Mouse (Mus musculus): Measurements from ENCODE around the gene Cdc6. TPM values are rescaled to one million over a fixed set of nuclear protein-coding genes. Genes with fewer than 3 reads are reported as not detected.

The Cdc6 gene
- 23.2 and 24.1 TPM in 2 replicates for polyA plus RNA-seq (2015; fragmentation: Nextera tagmentation; extraction: Ambion mirVana)

GRCm38 (mm10) chr11:98907437-98908173, at the start of gene Cdc6:
TSS of gene Cdc6 (plus strand) at chr11:98907801.
- WGBS, result under 1% methylated on average over 49 of the region's 49 CpGs
- H3K36me3 ChIP-seq, result peaks cover 33% of the 10 kb centered on the region

GRCm38 (mm10) chr11:98858759-98859731, 48.6 kb upstream of the Cdc6 start:
- Histone ChIP-seq H3K9me3 (no peaks in the 10 kb centered on the region), H3K36me3 (no peaks in the 10 kb centered on the region), H3K27me3 (no peaks in the 10 kb centered on the region), H3K4me3 (no peak overlapping the region), H3K4me1 (peaks cover 7% of the 10 kb centered on the region), H3K4me2 (no peak overlapping the region), H3K9ac (no peak overlapping the region), H3K27ac (no peak overlapping the region)
- 37% methylated on average over 14 of the region's 14 CpGs for WGBS
- ATAC-seq (ENCODE audit: insufficient number of reproducible peaks, low FRiP score, low TSS enrichment, low read depth), result 0 out of 2 replicates have a peak, but pooled peaks have one; percentile 16

More at GRCm38 (mm10) chr11:98907437-98908173, at the start of gene Cdc6:
- Histone ChIP-seq H3K9me3 (no peaks in the 10 kb centered on the region), H3K27ac (peak within 1 kb of the TSS; percentile 43; the same call in 1 of the 2 replicates), H3K4me1 (peaks cover 27% of the 10 kb centered on the region), H3K9ac (peak within 1 kb of the TSS; percentile 45), H3K4me3 (peak within 1 kb of the TSS; percentile 59), H3K4me2 (peak within 1 kb of the TSS; percentile 97), H3K27me3 (no peaks in the 10 kb centered on the region)
- ATAC-seq (ENCODE audit: insufficient number of reproducible peaks, low FRiP score, low TSS enrichment, low read depth), result peak; percentile 96

DNA sequence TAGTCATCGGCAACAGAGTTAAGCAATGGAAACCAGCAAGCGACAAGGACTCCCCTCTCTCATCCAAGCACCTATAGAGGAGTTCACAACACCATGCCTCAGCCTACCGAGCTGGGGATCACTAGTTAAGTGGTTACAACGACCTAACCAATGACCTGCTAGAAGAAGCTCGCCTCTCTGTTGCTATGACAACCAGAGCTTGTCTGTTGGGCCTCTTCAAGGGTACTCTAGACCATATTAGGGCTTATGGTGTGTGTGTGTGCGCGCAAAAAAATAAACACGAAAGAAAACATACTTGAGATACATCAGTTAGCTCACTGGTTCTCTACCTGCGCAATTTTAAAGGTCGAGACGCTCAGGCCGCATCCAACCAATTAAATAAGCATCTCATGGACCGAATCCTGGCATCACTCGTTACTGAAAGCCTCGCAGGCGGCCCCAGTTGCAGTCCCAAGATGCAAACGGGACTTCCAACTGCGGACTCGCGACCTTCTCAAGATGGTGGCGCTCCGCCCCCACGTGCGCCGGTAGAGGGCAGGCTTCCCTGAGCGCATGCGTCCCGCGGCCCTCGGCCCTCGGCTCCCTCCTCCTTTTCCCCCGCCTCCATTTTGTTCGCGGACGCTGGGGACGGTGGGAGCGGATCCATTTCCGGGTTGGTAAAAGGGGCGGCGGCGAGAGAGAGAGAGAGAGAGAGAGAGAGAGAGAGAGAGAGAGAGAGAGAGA, 44.4 kb upstream of the Cdc6 start, which contains the start of gene Wipf2:
Gene Wipf2, plus strand, starts transcription at position 611 of the 723 bp plus-strand sequence.
- ATAC-seq (ENCODE audit: insufficient number of reproducible peaks, low FRiP score, low TSS enrichment, low read depth), result peak; percentile 87
- Histone ChIP-seq H3K4me3 (peak within 1 kb of the TSS; percentile 65), H3K27me3 (no peaks in the 10 kb centered on the region), H3K36me3 (peaks cover 12% of the 10 kb centered on the region), H3K4me2 (peak within 1 kb of the TSS; percentile 57), H3K9me3 (no peaks in the 10 kb centered on the region), H3K4me1 (peaks cover 12% of the 10 kb centered on the region), H3K9ac (peak within 1 kb of the TSS; percentile 65), H3K27ac (peak within 1 kb of the TSS; percentile 93)
- WGBS, result 6% methylated on average over 38 of the region's 41 CpGs

GRCm38 (mm10) chr11:98863751-98864429, 43.7 kb upstream of the Cdc6 start:
- WGBS, result 0% methylated on average over 36 of the region's 39 CpGs
- H3K4me1 ChIP-seq, result peaks cover 12% of the 10 kb centered on the region
- peak overlapping the region; percentile 57 for H3K4me2 ChIP-seq
- ATAC-seq (ENCODE audit: insufficient number of reproducible peaks, low FRiP score, low TSS enrichment, low read depth), result peak; percentile 64
- peak overlapping the region; percentile 65 for H3K9ac ChIP-seq
- no peaks in the 10 kb centered on the region for H3K9me3 ChIP-seq
- H3K4me3 ChIP-seq, result peak overlapping the region; percentile 65
- peak overlapping the region; percentile 93 for H3K27ac ChIP-seq
- no peaks in the 10 kb centered on the region for H3K27me3 ChIP-seq
- H3K36me3 ChIP-seq, result peaks cover 16% of the 10 kb centered on the region

GRCm38 (mm10) chr11:98867293-98867692, 40.3 kb upstream of the Cdc6 start:
- ATAC-seq (ENCODE audit: insufficient number of reproducible peaks, low FRiP score, low TSS enrichment, low read depth), result no peak
- WGBS, result 92% methylated on average over 12 of the region's 12 CpGs

GRCm38 (mm10) chr11:98869906-98870305, 37.7 kb upstream of the Cdc6 start:
- WGBS, result 85% methylated on average over 8 of the region's 8 CpGs
- Histone ChIP-seq H3K4me2 (no peak overlapping the region), H3K9ac (no peak overlapping the region), H3K9me3 (no peaks in the 10 kb centered on the region), H3K4me3 (no peak overlapping the region), H3K27ac (no peak overlapping the region), H3K4me1 (peaks cover 6% of the 10 kb centered on the region), H3K36me3 (peaks cover 34% of the 10 kb centered on the region), H3K27me3 (no peaks in the 10 kb centered on the region)
- ATAC-seq (ENCODE audit: insufficient number of reproducible peaks, low FRiP score, low TSS enrichment, low read depth), result no peak

More at GRCm38 (mm10) chr11:98867293-98867692, 40.3 kb upstream of the Cdc6 start:
- no peaks in the 10 kb centered on the region for H3K9me3 ChIP-seq
- no peak overlapping the region for H3K4me3 ChIP-seq
- no peak overlapping the region for H3K4me2 ChIP-seq
- peaks cover 17% of the 10 kb centered on the region for H3K4me1 ChIP-seq
- no peak overlapping the region for H3K9ac ChIP-seq
- peaks cover 28% of the 10 kb centered on the region for H3K36me3 ChIP-seq
- H3K27ac ChIP-seq, result no peak overlapping the region
- no peaks in the 10 kb centered on the region for H3K27me3 ChIP-seq

DNA sequence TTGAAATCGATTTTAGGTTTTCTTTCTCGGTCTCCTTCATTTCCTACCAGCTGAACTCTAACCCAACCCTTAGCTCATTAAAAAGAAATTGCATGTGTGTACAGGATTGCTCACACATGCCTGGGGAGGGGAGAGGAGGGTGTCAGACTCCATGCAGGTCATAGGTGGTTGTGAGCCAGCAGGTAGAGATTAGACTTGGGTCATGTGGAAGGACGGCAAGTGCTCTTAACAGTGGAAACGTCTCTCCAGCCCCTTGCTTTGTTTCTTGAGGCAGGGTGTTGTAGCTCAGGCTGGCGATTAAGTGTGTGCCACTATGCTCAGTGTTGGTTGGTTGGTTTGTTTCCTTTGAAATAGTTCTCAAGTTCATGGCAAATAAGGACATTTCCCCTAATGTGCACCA, 36.8 kb upstream of the Cdc6 start:
- Histone ChIP-seq H3K9me3 (no peaks in the 10 kb centered on the region), H3K4me2 (no peak overlapping the region), H3K4me3 (no peak overlapping the region), H3K4me1 (peaks cover 6% of the 10 kb centered on the region), H3K9ac (no peak overlapping the region), H3K27me3 (no peaks in the 10 kb centered on the region), H3K36me3 (peaks cover 34% of the 10 kb centered on the region), H3K27ac (no peak overlapping the region)
- 78% methylated on average over 5 of the region's 5 CpGs for WGBS
- ATAC-seq (ENCODE audit: insufficient number of reproducible peaks, low FRiP score, low TSS enrichment, low read depth), result no peak

- Histone ChIP-seq H3K9me3 (no peaks in the 10 kb centered on the region), H3K27me3 (no peaks in the 10 kb centered on the region), H3K36me3 (peaks cover 34% of the 10 kb centered on the region), H3K4me1 (peaks cover 6% of the 10 kb centered on the region), H3K4me2 (no peak overlapping the region), H3K4me3 (no peak overlapping the region), H3K9ac (no peak overlapping the region), H3K27ac (0 out of 2 replicates have a peak overlapping the region, but pooled peaks have one; percentile 2)
- 68% methylated on average over 4 of the region's 4 CpGs for WGBS
- no peak for ATAC-seq (ENCODE audit: insufficient number of reproducible peaks, low FRiP score, low TSS enrichment, low read depth)
Measured at GRCm38 (mm10) chr11:98871416-98871815, 36.2 kb upstream of the Cdc6 start.

- Histone ChIP-seq H3K4me3 (no peak overlapping the region), H3K27ac (peak overlapping the region; percentile 2; the same call in 1 of the 2 replicates), H3K9me3 (no peaks in the 10 kb centered on the region), H3K4me2 (no peak overlapping the region), H3K27me3 (no peaks in the 10 kb centered on the region), H3K36me3 (peaks cover 33% of the 10 kb centered on the region), H3K9ac (no peak overlapping the region), H3K4me1 (peaks cover 6% of the 10 kb centered on the region)
- 34% methylated on average over 4 of the region's 4 CpGs for WGBS
- no peak; the same call in 1 of the 2 replicates for ATAC-seq (ENCODE audit: insufficient number of reproducible peaks, low FRiP score, low TSS enrichment, low read depth)
Measured at GRCm38 (mm10) chr11:98872040-98872439, 35.6 kb upstream of the Cdc6 start.

DNA sequence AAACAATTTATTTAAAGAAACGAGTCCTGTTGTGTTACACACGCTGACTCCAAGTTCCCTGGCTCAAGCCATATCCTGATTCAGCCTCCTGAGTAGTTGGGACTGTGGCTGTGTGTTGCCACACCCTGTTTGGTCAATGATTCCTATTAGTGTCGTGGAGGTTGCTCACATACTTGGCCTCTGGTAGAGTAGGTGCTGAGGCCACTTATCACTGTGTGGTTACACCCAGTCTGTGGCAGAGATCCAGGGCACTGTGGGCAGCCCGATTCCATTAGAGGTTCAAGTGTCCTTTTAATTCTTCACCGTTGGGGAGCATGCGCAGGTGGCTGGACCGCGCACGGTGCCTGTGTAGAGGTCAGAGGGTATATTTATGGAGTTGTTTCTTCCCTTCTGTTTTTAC, 33.7 kb upstream of the Cdc6 start:
- no peaks in the 10 kb centered on the region for H3K9me3 ChIP-seq
- WGBS, result 94% methylated on average over 9 of the region's 9 CpGs
- H3K36me3 ChIP-seq, result peaks cover 17% of the 10 kb centered on the region
- H3K4me2 ChIP-seq, result no peak overlapping the region
- no peak overlapping the region for H3K9ac ChIP-seq
- H3K4me3 ChIP-seq, result no peak overlapping the region
- H3K27me3 ChIP-seq, result no peaks in the 10 kb centered on the region
- no peak overlapping the region for H3K27ac ChIP-seq
- H3K4me1 ChIP-seq, result peaks cover 10% of the 10 kb centered on the region
- ATAC-seq (ENCODE audit: insufficient number of reproducible peaks, low FRiP score, low TSS enrichment, low read depth), result no peak

DNA sequence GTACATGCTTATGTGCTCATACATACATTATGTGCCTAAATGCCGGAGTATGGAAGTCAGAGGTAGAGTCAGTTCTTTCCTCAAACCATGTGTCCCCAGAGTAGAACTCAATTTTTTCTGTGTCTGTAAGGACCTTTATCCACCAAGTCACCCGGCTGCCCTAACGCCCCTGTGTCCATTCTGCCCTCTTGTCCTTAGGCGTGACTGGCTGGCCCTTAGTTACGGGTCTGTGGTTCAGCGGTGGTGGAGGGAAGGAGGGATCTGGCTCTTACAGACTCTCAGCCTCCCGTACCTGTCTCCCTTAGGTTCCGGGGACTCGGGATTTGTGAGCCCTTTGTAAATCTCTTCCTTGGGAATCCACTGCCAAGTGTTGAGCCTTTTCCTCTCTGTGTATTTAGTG, 30.6 kb upstream of the Cdc6 start:
- Histone ChIP-seq H3K27me3 (no peaks in the 10 kb centered on the region), H3K4me1 (0 out of 2 replicates have a peak, but pooled peaks cover 7% of the 10 kb centered on the region), H3K4me3 (no peak overlapping the region), H3K27ac (no peak overlapping the region), H3K9me3 (no peaks in the 10 kb centered on the region), H3K4me2 (no peak overlapping the region), H3K9ac (no peak overlapping the region), H3K36me3 (peaks cover 10% of the 10 kb centered on the region)
- WGBS, result 84% methylated on average over 9 of the region's 9 CpGs
- no peak for ATAC-seq (ENCODE audit: insufficient number of reproducible peaks, low FRiP score, low TSS enrichment, low read depth)

Data from limb, embryonic 15.5 days (tissue).